Mouse (Mus musculus): Measurements from ENCODE around the gene Itih4. TPM values are rescaled to one million over a fixed set of nuclear protein-coding genes. Genes with fewer than 3 reads are reported as not detected.

Gene Itih4
- total RNA-seq, 2 experiments from 2014 or later, result 0.37 TPM; not detected in 1

DNA sequence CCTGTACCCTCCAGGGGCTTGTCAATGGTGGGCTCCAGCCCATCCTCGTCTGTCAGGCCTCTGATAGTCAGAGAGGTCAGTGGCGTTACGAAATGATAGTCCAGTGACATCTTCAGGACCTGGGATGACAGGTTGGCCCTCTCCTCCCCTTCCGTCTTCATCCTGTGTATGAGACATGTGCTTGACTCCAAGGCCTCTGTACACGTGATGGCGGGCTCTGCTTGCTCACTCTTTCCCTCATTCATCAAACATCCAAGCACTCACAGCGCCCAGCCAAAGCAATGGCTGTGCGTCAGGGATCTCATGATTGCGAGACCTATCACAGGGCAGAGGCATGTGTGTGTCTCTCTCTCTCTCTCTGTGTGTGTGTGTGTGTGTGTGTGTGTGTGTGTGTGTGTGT lies 47.1 kb downstream of the Itih4 start:
- DNase-seq (ENCODE audit: low spot score in 2 of 2), result no peak

DNA sequence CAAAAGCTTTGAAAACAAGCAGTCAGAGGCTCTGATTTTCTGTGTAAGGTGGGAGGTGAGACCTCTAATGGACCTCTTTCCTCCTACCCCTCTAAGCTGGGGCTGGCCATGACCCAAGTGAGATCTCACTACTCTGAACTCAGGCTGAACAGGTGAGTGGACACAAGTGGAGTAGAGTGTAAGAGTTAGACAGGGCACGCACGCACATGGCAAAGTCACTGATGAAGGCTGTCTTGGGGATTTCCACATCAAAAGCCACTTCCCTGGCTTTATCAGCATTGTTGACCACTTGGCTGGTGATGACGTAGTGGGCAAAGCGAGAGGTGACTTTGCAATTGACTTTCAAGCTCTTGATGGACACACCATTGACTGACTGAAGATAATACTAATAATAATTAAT lies 56.0 kb downstream of the Itih4 start:
- DNase-seq (ENCODE audit: low spot score in 2 of 2), result no peak

DNA sequence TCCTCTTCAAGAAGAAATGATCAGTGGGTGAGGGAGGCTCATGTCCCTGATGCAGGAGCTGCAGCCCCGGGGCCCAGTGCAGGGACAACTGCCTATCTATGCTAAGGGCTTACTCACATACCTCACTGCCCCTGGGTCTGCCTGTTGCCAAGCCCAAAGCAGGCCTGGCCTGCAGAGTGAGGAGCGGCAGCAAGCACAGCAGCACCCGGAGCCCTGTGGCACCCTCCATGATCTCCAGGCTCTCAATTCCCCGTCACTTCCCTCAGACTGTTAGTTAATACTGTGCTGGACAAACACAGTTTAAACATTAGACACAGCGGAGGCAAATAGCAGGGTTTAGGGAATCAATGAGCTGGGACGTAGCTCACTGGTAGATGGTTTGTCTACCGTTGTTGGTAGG lies 56.8 kb downstream of the Itih4 start, which contains the start of gene Itih1:
TSS of gene Itih1 (minus strand) at position 252 of the 400 bp plus-strand sequence.
- no peak for DNase-seq (ENCODE audit: low spot score in 2 of 2)

DNA sequence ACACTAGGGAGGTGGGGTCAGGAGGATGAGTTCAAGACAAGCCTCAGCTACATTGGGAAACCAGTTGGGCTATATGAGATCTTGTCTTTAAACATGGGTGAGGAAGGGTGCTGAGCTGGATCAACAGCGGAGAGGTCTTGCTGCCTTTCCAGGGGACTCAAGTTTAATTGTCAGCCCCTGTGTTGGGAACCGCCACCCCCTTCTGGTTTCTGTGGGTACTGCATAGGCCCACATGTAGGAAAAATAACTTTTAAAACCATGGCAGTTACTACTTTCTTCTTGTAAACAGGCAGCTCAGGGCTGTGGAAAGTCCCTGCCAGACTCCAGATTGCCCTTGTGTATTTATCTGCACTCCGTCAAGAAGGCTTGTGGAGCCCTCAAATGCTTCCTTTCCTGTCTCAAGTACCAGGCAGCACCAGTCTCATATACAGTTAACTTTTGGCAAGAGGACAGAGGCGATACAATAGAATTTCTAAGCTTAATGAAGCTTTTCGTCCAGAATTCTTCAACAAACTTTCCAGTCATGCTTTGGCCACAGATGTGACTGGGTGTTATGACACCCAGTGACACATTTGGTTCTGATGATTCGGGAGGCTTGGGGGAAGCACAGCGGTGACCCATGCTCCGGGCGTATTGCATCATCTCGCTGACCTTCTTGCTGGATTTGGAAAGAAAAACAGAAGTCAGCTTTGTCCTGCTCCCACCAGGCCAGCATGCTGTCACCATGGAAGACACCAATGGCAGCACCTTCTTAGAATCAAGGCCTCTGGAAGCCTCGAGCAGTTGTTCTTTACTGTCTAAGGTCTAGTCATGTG lies 57.8 kb downstream of the Itih4 start:
- peak; percentile 81 to 83 for DNase-seq (ENCODE audit: low spot score in 2 of 2)

DNA sequence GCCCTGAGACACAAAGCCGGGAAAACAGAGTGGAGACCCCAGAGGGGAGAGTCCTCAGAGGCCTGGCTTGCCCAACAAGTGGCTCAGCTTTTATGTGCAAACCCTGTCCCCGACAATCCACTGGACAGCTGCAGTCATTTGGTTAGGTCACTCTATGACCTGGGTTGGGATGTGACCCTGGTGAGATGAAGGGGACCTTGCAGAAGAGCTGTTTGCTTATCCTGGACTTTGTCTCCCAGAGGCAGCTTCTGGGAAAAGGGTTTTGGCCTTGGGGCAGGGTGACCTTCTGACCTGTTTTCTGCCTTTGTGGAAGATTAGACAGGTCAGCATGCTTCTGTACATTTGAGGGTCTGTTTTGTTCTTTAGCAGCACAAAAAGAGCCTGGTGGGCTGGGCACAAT lies 58.5 kb downstream of the Itih4 start:
- DNase-seq (ENCODE audit: low spot score in 2 of 2), result no peak

DNA sequence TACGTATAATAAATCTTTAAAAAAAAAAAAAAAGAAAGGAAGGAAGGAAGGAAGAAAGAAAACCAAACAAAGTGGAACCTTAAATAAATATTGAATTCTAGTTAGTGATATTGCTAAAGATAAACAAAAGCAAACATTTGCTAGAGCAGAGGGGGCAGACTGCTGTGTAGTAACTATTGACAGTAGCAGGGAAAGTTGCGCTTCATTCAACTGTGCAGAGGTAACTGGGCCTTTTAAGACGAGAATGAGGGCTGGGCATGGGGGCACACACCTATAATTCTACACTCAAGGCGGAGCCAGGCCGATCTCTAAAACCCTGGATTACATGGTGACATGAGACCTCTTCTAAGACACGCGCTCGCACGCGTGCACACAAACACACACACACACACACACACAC lies 63.7 kb downstream of the Itih4 start:
- DNase-seq (ENCODE audit: low spot score in 2 of 2), result no peak

DNA sequence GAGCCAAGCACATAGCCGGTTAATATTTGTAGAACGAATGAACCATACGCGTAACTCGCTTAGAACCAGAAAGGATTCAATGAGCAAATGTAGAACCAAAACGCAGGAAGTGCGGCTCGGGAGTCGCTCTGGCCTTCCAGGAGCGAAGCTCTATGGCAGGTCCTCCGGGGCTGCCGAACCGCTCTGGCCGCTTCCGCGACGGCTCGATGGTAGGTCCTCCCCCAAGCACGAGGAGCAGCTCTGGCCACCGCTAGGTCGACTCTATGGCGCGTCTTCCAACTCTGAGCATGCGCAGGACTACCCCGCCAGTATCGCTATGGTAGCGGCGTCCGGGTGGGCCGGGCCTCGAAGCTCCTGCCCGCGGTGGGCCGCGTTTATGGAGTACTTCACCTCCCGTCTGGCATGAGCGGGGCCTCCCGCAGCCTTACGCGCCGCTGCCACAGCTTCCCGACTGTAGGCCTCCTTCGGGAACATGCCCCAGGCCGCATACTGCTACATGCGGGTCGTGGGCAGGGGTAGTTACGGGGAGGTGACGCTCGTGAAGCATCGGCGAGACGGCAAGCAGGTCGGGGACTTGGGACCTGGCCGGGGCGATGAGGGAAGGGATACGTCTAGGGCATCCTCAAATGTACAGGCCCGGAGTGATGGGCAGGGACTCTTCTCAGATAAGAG lies 65.0 kb downstream of the Itih4 start, which contains the start of gene Nek4:
TSS of gene Nek4 (plus strand) at position 224 of the 672 bp plus-strand sequence.
- peak; percentile 96 to 97 for DNase-seq (ENCODE audit: low spot score in 2 of 2)

Other genes with a start within 250 kb of the Itih4 start
- gene Rft1, start 232.1 kb upstream of the Itih4 start, total RNA-seq (2021), result 10 to 100 TPM; 10.2 to 11.2 TPM
- gene Sfmbt1, start 171.6 kb upstream of the Itih4 start, total RNA-seq (2021), result 10 to 100 TPM; 22.8 to 25.2 TPM
- 10 to 100 TPM; 18.2 to 31.3 TPM for gene Tmem110, start 60.9 kb upstream of the Itih4 start, total RNA-seq (2021)
- gene Mustn1, start 7.3 kb upstream of the Itih4 start, total RNA-seq (2021), result 1 to 10 TPM; 2.4 to 2.7 TPM
- 1 to 10 TPM; 8.8 to 8.9 TPM for gene Itih3, start 37.3 kb downstream of the Itih4 start, total RNA-seq (2021)
- not detected for gene Itih1, start 56.8 kb downstream of the Itih4 start, total RNA-seq (2021)
- 10 to 100 TPM; 14.8 to 15.1 TPM for gene Nek4, start 64.9 kb downstream of the Itih4 start, total RNA-seq (2021)
- gene Glt8d1, start 114.9 kb downstream of the Itih4 start, total RNA-seq (2021), result 10 to 100 TPM; 33.8 to 37.7 TPM
- 100 to 1,000 TPM; 177 to 186 TPM for gene Spcs1, start 115.2 kb downstream of the Itih4 start, total RNA-seq (2021)
- 10 to 100 TPM; 71.0 to 71.2 TPM for gene Pbrm1, start 132.7 kb downstream of the Itih4 start, total RNA-seq (2021)
- gene Gnl3, start 132.7 kb downstream of the Itih4 start, total RNA-seq (2021), result 10 to 100 TPM; 54.4 to 66.8 TPM
- 10 to 100 TPM; 32.5 to 33.5 TPM for gene Smim4, start 242.5 kb downstream of the Itih4 start, total RNA-seq (2021)
- 10 to 100 TPM; 18.0 to 22.5 TPM for gene Nt5dc2, start 244.6 kb downstream of the Itih4 start, total RNA-seq (2021)